Mouse (Mus musculus) adrenal gland, postnatal 10 days (tissue): ENCODE measurements around the gene Trpm4. TPM values are rescaled to one million over a fixed set of nuclear protein-coding genes. Genes with fewer than 3 reads are reported as not detected.

Experiments
- DNase-seq: peaks from one replicate; pipeline ENCODE4 v3.0.0; 2021; ENCODE audit warnings: mixed read lengths
- total RNA-seq, 2 experiments: library from RNA; stranded (reverse); gene quantifications; 2 replicates each; pipeline ENCODE4 v1.2.3; 2021

The Trpm4 gene
- total RNA-seq, 2 experiments from 2014 or later = 15.9 to 26.8 TPM

- DNase-seq = no peak
These were observed 19.5 kb upstream of the Trpm4 start for GRCm38 (mm10) chr7:45353041-45353440.

GRCm38 (mm10) chr7:45346905-45347304 lies 13.3 kb upstream of the Trpm4 start:
- DNase-seq = no peak

- no peak for DNase-seq
These were observed 10.0 kb upstream of the Trpm4 start for GRCm38 (mm10) chr7:45343543-45343942.

- no peak for DNase-seq
These were observed 8.5 kb upstream of the Trpm4 start for GRCm38 (mm10) chr7:45342081-45342480.

GRCm38 (mm10) chr7:45341303-45341702 lies 7.7 kb upstream of the Trpm4 start:
- peak; percentile 86 for DNase-seq

GRCm38 (mm10) chr7:45340669-45341068 lies 7.1 kb upstream of the Trpm4 start:
- peak; percentile 59 for DNase-seq

- no peak for DNase-seq
These were observed 6.5 kb upstream of the Trpm4 start for GRCm38 (mm10) chr7:45340066-45340442.

- DNase-seq = peak; percentile 76
These were observed 6.0 kb upstream of the Trpm4 start for GRCm38 (mm10) chr7:45339410-45340065.

GRCm38 (mm10) chr7:45338161-45338911 lies 4.8 kb upstream of the Trpm4 start:
- no peak for DNase-seq

GRCm38 (mm10) chr7:45337469-45337868 lies 3.9 kb upstream of the Trpm4 start:
- DNase-seq = no peak

- DNase-seq = no peak
These were observed 2.7 kb upstream of the Trpm4 start for GRCm38 (mm10) chr7:45336319-45336718.

- DNase-seq = no peak
These were observed 1.5 kb upstream of the Trpm4 start, which contains the start of gene Hrc for GRCm38 (mm10) chr7:45335056-45335455. Gene Hrc (plus strand): TSS chr7:45335290.

- DNase-seq = no peak
These were observed 1.0 kb upstream of the Trpm4 start for GRCm38 (mm10) chr7:45334605-45335004.

GRCm38 (mm10) chr7:45332685-45333425 lies 725 bp downstream of the Trpm4 start:
- peak; percentile 59 for DNase-seq

- no peak for DNase-seq
These were observed 2.1 kb downstream of the Trpm4 start for GRCm38 (mm10) chr7:45331502-45331901.

GRCm38 (mm10) chr7:45328841-45329475 lies 4.6 kb downstream of the Trpm4 start:
- DNase-seq = no peak

GRCm38 (mm10) chr7:45325800-45326199 lies 7.8 kb downstream of the Trpm4 start:
- no peak for DNase-seq

GRCm38 (mm10) chr7:45323069-45323468 lies 10.5 kb downstream of the Trpm4 start:
- DNase-seq = no peak

GRCm38 (mm10) chr7:45322245-45322644 lies 11.3 kb downstream of the Trpm4 start:
- DNase-seq = no peak

GRCm38 (mm10) chr7:45316536-45316935 lies 17.0 kb downstream of the Trpm4 start:
- no peak for DNase-seq

- no peak for DNase-seq
These were observed 18.3 kb downstream of the Trpm4 start for GRCm38 (mm10) chr7:45315182-45315701.

GRCm38 (mm10) chr7:45313495-45313894 lies 20.1 kb downstream of the Trpm4 start:
- no peak for DNase-seq
